Mouse (Mus musculus): Measurements from ENCODE around the gene Cacna1g. TPM values are rescaled to one million over a fixed set of nuclear protein-coding genes. Genes with fewer than 3 reads are reported as not detected.

Cacna1g gene
- total and polyA plus RNA-seq, 2 experiments from 2014 or later = 13.2 to 94.6 TPM

GRCm38 (mm10) chr11:94374276-94374948, 99.6 kb downstream of the Cacna1g start:
- TF ChIP-seq CTCF (IDR thresholded peaks at IDR 0.05) = no peak

GRCm38 (mm10) chr11:94370809-94371208, 103.2 kb downstream of the Cacna1g start:
- no peak for TF ChIP-seq CTCF (IDR thresholded peaks at IDR 0.05)
- no peak overlapping the region for H3K27ac ChIP-seq (ENCODE audit: low read depth, low read length)

More at GRCm38 (mm10) chr11:94374276-94374948, 99.6 kb downstream of the Cacna1g start:
- no peak overlapping the region for H3K4me2 ChIP-seq (ENCODE audit: low read depth, low read length, poor library complexity, severe bottlenecking)
- H3K9ac ChIP-seq (replicated peaks; ENCODE audit: low read length, poor library complexity, severe bottlenecking) = no peak overlapping the region
- no peaks in the 10 kb centered on the region for H3K36me3 ChIP-seq (ENCODE audit: insufficient read depth, low read length)
- DNase-seq (ENCODE audit: low spot score) (no peak), ATAC-seq (ENCODE audit: low FRiP score) (no peak)
- H3K27me3 ChIP-seq (ENCODE audit: insufficient read depth, low read length) = no peaks in the 10 kb centered on the region
- no peaks in the 10 kb centered on the region; the same call in 1 of the 2 replicates for H3K4me1 ChIP-seq (ENCODE audit: insufficient read depth, low read length)
- H3K27ac ChIP-seq (ENCODE audit: low read depth, low read length) = no peak overlapping the region
- H3K9me3 ChIP-seq (ENCODE audit: low read length) = no peaks in the 10 kb centered on the region
- WGBS = 89% methylated on average over 13 of the region's 13 CpGs
- no peak overlapping the region for H3K4me3 ChIP-seq (ENCODE audit: low read depth, low read length)

DNA sequence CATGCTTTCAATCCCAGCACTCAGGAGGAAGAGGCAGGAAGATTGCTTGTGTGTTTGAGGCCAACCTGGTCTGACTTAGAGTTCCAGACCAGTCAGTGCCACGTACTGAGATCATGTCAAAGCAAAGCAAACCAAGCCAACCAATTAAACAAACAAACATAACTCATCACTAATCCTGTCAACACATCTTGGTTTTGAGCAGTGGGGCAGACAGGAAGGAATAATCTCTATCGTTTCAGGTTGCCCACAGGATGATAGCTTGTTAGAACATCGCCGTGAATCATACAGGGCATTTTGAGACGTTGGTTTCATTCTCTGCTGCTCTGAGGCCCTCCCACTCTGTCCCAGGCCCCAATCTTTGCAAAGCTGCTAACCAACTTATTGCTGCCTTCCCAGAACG, 104.0 kb downstream of the Cacna1g start:
- 85% methylated on average over 6 of the region's 6 CpGs for WGBS
- TF ChIP-seq CTCF (IDR thresholded peaks at IDR 0.05) = no peak
- no peak overlapping the region for H3K27ac ChIP-seq (ENCODE audit: low read depth, low read length)
- ATAC-seq (ENCODE audit: low FRiP score) (no peak), DNase-seq (ENCODE audit: low spot score) (no peak)
- H3K4me1 ChIP-seq (ENCODE audit: insufficient read depth, low read length) = no peaks in the 10 kb centered on the region; the same call in 1 of the 2 replicates
- H3K4me2 ChIP-seq (ENCODE audit: low read depth, low read length, poor library complexity, severe bottlenecking) = no peak overlapping the region
- H3K36me3 ChIP-seq (ENCODE audit: insufficient read depth, low read length) = no peaks in the 10 kb centered on the region
- H3K27me3 ChIP-seq (ENCODE audit: insufficient read depth, low read length) = no peaks in the 10 kb centered on the region
- H3K9ac ChIP-seq (replicated peaks; ENCODE audit: low read length, poor library complexity, severe bottlenecking) = no peak overlapping the region
- H3K9me3 ChIP-seq (ENCODE audit: low read length) = no peaks in the 10 kb centered on the region
- no peak overlapping the region for H3K4me3 ChIP-seq (ENCODE audit: low read depth, low read length)

More at GRCm38 (mm10) chr11:94370809-94371208, 103.2 kb downstream of the Cacna1g start:
- no peak overlapping the region for H3K9ac ChIP-seq (replicated peaks; ENCODE audit: low read length, poor library complexity, severe bottlenecking)
- no peaks in the 10 kb centered on the region for H3K36me3 ChIP-seq (ENCODE audit: insufficient read depth, low read length)
- no peak overlapping the region for H3K4me3 ChIP-seq (ENCODE audit: low read depth, low read length)
- no peak overlapping the region for H3K4me2 ChIP-seq (ENCODE audit: low read depth, low read length, poor library complexity, severe bottlenecking)
- no peak for DNase-seq (ENCODE audit: low spot score)
- WGBS = 56% methylated on average over 5 of the region's 5 CpGs
- no peaks in the 10 kb centered on the region for H3K9me3 ChIP-seq (ENCODE audit: low read length)
- no peaks in the 10 kb centered on the region for H3K27me3 ChIP-seq (ENCODE audit: insufficient read depth, low read length)
- no peak for ATAC-seq (ENCODE audit: low FRiP score)
- no peaks in the 10 kb centered on the region; the same call in 1 of the 2 replicates for H3K4me1 ChIP-seq (ENCODE audit: insufficient read depth, low read length)

DNA sequence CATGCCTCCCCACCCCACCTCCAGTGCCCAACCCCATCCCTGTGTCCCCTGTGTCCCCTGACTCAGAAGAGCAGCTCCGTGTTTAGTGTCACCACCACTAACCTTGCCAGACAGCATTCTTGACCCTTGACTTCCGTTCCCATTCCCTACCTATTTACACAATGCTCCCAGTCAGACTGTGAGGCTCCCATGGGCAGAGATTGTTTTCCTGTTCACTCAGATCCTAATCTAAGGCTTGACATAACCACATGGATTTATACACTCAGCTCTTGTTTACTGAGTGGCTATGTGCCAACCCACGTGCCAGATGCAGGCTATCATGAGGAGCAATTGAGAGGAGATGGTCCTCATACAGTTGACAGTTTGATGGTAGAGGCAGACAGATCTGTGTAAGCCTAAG, 108.7 kb downstream of the Cacna1g start:
- 74% methylated on average over 3 of the region's 3 CpGs for WGBS
- H3K27ac ChIP-seq (ENCODE audit: low read depth, low read length) = no peak overlapping the region
- DNase-seq (ENCODE audit: low spot score) = no peak

DNA sequence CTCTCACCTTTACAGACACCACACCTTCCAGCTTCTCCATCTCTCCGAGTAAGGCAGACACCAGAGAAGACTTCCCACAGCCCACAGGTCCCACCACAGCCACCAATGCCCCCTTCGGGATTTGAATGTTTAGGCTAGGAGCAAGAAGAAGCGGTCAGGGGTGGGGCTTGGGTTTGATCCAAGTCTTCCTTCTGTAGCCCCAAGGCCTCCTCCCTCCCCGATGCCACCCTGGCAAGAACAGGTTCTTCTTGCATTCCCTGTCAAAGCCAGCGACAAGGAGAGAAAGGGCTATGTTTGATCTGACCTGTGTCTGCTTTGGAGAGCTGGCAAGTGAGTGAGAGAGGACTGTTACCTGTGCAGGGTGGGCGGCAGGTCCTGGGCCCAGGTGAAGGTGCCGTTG, 110.3 kb downstream of the Cacna1g start:
- Histone ChIP-seq H3K4me3 (ENCODE audit: low read depth, low read length) (no peak overlapping the region), H3K4me2 (ENCODE audit: low read depth, low read length, poor library complexity, severe bottlenecking) (no peak overlapping the region), H3K9ac (replicated peaks; ENCODE audit: low read length, poor library complexity, severe bottlenecking) (no peak overlapping the region), H3K4me1 (ENCODE audit: insufficient read depth, low read length) (no peaks in the 10 kb centered on the region), H3K27me3 (ENCODE audit: insufficient read depth, low read length) (no peaks in the 10 kb centered on the region), H3K27ac (ENCODE audit: low read depth, low read length) (no peak overlapping the region), H3K9me3 (ENCODE audit: low read length) (no peaks in the 10 kb centered on the region), H3K36me3 (ENCODE audit: insufficient read depth, low read length) (no peaks in the 10 kb centered on the region)
- WGBS = 79% methylated on average over 7 of the region's 7 CpGs
- TF ChIP-seq CTCF (IDR thresholded peaks at IDR 0.05) = no peak
- DNase-seq (ENCODE audit: low spot score) (no peak), ATAC-seq (ENCODE audit: low FRiP score) (no peak)

More for the DNA sequence above, 108.7 kb downstream of the Cacna1g start:
- Histone ChIP-seq H3K4me1 (ENCODE audit: insufficient read depth, low read length) (no peaks in the 10 kb centered on the region), H3K9me3 (ENCODE audit: low read length) (no peaks in the 10 kb centered on the region), H3K27me3 (ENCODE audit: insufficient read depth, low read length) (no peaks in the 10 kb centered on the region), H3K4me2 (ENCODE audit: low read depth, low read length, poor library complexity, severe bottlenecking) (no peak overlapping the region), H3K9ac (replicated peaks; ENCODE audit: low read length, poor library complexity, severe bottlenecking) (no peak overlapping the region), H3K36me3 (ENCODE audit: insufficient read depth, low read length) (no peaks in the 10 kb centered on the region), H3K4me3 (ENCODE audit: low read depth, low read length) (no peak overlapping the region)
- TF ChIP-seq CTCF (IDR thresholded peaks at IDR 0.05) = no peak
- no peak for ATAC-seq (ENCODE audit: low FRiP score)

GRCm38 (mm10) chr11:94362101-94362500, 111.9 kb downstream of the Cacna1g start:
- H3K9me3 ChIP-seq (ENCODE audit: low read length) = no peaks in the 10 kb centered on the region
- DNase-seq (ENCODE audit: low spot score) (no peak), ATAC-seq (ENCODE audit: low FRiP score) (no peak)
- H3K9ac ChIP-seq (replicated peaks; ENCODE audit: low read length, poor library complexity, severe bottlenecking) = no peak overlapping the region
- H3K27ac ChIP-seq (ENCODE audit: low read depth, low read length) = no peak overlapping the region
- H3K27me3 ChIP-seq (ENCODE audit: insufficient read depth, low read length) = no peaks in the 10 kb centered on the region
- WGBS = 83% methylated on average over 5 of the region's 5 CpGs
- no peak overlapping the region for H3K4me3 ChIP-seq (ENCODE audit: low read depth, low read length)
- TF ChIP-seq CTCF (IDR thresholded peaks at IDR 0.05) = no peak
- no peaks in the 10 kb centered on the region for H3K4me1 ChIP-seq (ENCODE audit: insufficient read depth, low read length)
- H3K4me2 ChIP-seq (ENCODE audit: low read depth, low read length, poor library complexity, severe bottlenecking) = no peak overlapping the region
- no peaks in the 10 kb centered on the region for H3K36me3 ChIP-seq (ENCODE audit: insufficient read depth, low read length)

Data from midbrain, postnatal 0 days (tissue).